Mouse (Mus musculus) ES-E14 (cell line): ENCODE results near the gene Spns3.

Experiments
- CHD2 ChIP-seq: IDR thresholded peaks from 2 replicates; pipeline ENCODE4 v1.6.1; 2014; ENCODE audit warnings: mild to moderate bottlenecking, low read depth, low read length, inconsistent platforms
- HCFC1 ChIP-seq: IDR thresholded peaks from 2 replicates; pipeline ENCODE4 v1.6.1; 2012; ENCODE audit warnings: low read length, inconsistent platforms, borderline replicate concordance; ENCODE audit not compliant: insufficient read depth
- ZC3H11A ChIP-seq: IDR thresholded peaks from 2 replicates; pipeline ENCODE4 v1.6.1; 2012; ENCODE audit warnings: low read depth, mild to moderate bottlenecking, inconsistent platforms, low read length, borderline replicate concordance
- ZNF384 ChIP-seq: IDR thresholded peaks from 2 replicates; pipeline ENCODE4 v1.6.1; 2012; ENCODE audit warnings: low read depth, low read length, inconsistent platforms

GRCm38 (mm10) chr11:72447475-72447874 lies 102.8 kb downstream of the Spns3 start:
- no peak for TF ChIP-seq HCFC1
- TF ChIP-seq CHD2, result no peak
- no peak for TF ChIP-seq ZC3H11A
- no peak for TF ChIP-seq ZNF384
